16 mouse cellular contexts compared by ENCODE assay signal in the genomic region with DNA sequence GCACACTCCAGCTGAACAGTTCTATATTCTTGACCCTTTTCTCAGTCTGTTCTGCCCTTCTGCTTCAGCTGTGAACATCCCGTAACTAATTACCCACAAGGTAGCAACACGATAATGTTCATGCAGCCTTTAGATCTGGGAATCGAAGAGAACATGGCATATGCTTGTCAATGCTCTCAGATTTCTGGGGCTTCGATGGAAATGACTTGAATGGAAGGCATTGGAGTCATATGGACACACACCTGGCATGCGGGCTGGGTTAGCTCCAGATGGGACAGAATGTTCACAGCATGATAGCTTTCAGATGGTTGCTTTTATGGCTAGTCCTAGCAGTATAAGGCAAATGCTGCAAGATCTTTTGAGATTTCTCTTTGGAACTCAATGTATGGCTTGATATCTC. TPM values are rescaled to one million over a fixed set of nuclear protein-coding genes. Genes with fewer than 3 reads are reported as not detected.
DNase-seq lines count a peak whose midpoint lies in the region; ATAC-seq and TF ChIP-seq lines count a peak whose summit lies in the region.
"Had no signal": no experiment of that assay in that cellular context is flagged by ENCODE, and none has a peak within 500 bp of the region (broad histone marks: within the 10 kb centered on the region; RNA-seq: fewer than 3 reads in every experiment).

No protein-coding gene starts in this region.

- intact Hi-C loops in heart, adult 2 months (cut with DNase I) = no loop called here
- intact Hi-C loops in left cerebral cortex, postnatal 4 days (cut with DNase I) = no loop called here
- intact Hi-C loops in left cerebral cortex, postnatal 25 days (cut with DNase I) = no loop called here

- H3K9me3 ChIP-seq in heart, embryonic 10.5 days = no peaks in the 10 kb centered on the region
- H3K9me3 ChIP-seq: embryonic facial prominence, embryonic 10.5 days; forebrain, embryonic 13.5 days; heart, embryonic 13.5 days; hindbrain, embryonic 15.5 days had no signal

- no peak overlapping the region for H3K4me3 ChIP-seq in heart, embryonic 10.5 days
- H3K4me3 ChIP-seq in heart, adult 2 months = no peak overlapping the region
- H3K4me3 ChIP-seq: embryonic facial prominence, embryonic 10.5 days; forebrain, embryonic 13.5 days; heart, embryonic 13.5 days; hindbrain, embryonic 15.5 days had no signal

- TF ChIP-seq CTCF in heart, adult 2 months (IDR thresholded peaks at IDR 0.05) = no peak

- H3K36me3 ChIP-seq in heart, embryonic 10.5 days = no peaks in the 10 kb centered on the region
- no peaks in the 10 kb centered on the region for H3K36me3 ChIP-seq in heart, adult 2 months (ENCODE audit: control insufficient read depth, insufficient read depth, low read length)
- H3K36me3 ChIP-seq: embryonic facial prominence, embryonic 10.5 days; heart, embryonic 13.5 days; hindbrain, embryonic 15.5 days had no signal

- no peak for TF ChIP-seq EP300 in heart, adult 2 months (IDR thresholded peaks at IDR 0.05; ENCODE audit: insufficient read depth, low read depth, low read length)

- H3K4me1 ChIP-seq in heart, embryonic 10.5 days = peaks cover 10% of the 10 kb centered on the region; the same call in 1 of the 2 replicates
- peaks cover 4% of the 10 kb centered on the region for H3K4me1 ChIP-seq in heart, adult 2 months (ENCODE audit: control insufficient read depth, insufficient read depth, low read length)

- no peak overlapping the region for H3K27ac ChIP-seq in heart, embryonic 10.5 days
- no peak overlapping the region for H3K27ac ChIP-seq in heart, adult 2 months
- H3K27ac ChIP-seq: embryonic facial prominence, embryonic 10.5 days; forebrain, embryonic 13.5 days; heart, embryonic 13.5 days; hindbrain, embryonic 15.5 days had no signal

- no peak for TF ChIP-seq POLR2A in heart, adult 2 months (IDR thresholded peaks at IDR 0.05; ENCODE audit: insufficient read depth, low read depth, low read length)

- no peak overlapping the region for H3K9ac ChIP-seq in heart, adult 2 months (ENCODE audit: low read depth, low read length)
- H3K9ac ChIP-seq: forebrain, embryonic 13.5 days; forebrain, postnatal 0 days; heart, embryonic 13.5 days; hindbrain, embryonic 15.5 days had no signal

- H3K27me3 ChIP-seq in heart, embryonic 10.5 days (ENCODE audit: insufficient read depth, poor library complexity, severe bottlenecking) = no peaks in the 10 kb centered on the region
- no peaks in the 10 kb centered on the region for H3K27me3 ChIP-seq in heart, adult 2 months (ENCODE audit: control insufficient read depth, insufficient read depth, low read length)
- H3K27me3 ChIP-seq: forebrain, embryonic 13.5 days; hindbrain, embryonic 15.5 days had no signal

- no peak for ATAC-seq in megakaryocyte progenitor cell, adult 5-6 weeks (replicated peaks; ENCODE audit: poor library complexity)
- ATAC-seq: forebrain, embryonic 13.5 days; forebrain, postnatal 0 days had no signal

- H3K79me2 ChIP-seq in heart, adult 2 months (replicated peaks; ENCODE audit: control insufficient read depth, insufficient read depth, low read length) = no peaks in the 10 kb centered on the region

- whole genome bisulfite sequencing in heart, embryonic 10.5 days = 84% methylated on average over 5 of the region's 5 CpGs
- 92% methylated on average over 5 of the region's 5 CpGs for whole genome bisulfite sequencing in heart, adult 2 months

- DNase-seq in cerebellum, adult 9-11 months = peak; percentile 4
- DNase-seq in cerebellum, adult 11 months = no peak
- DNase-seq in heart, embryonic 10.5 days (ENCODE audit: low spot score) = peak; percentile 59
- DNase-seq in heart, adult 2 months = no peak
- peak; percentile 60 for DNase-seq in left cerebral cortex, postnatal 4 days
- DNase-seq in left cerebral cortex, postnatal 25 days (ENCODE audit: low spot score in 2 of 2) = no peak
- DNase-seq: adrenal gland, postnatal 10 days; forebrain, postnatal 0 days; gastrocnemius, postnatal 14 days; heart, postnatal 36 days had no signal

RNA-seq across cellular contexts. Expression of a gene that starts 47.2 kb away (rescaled TPM):
- 21.7 and 35.2 TPM in 2 replicates for polyA plus RNA-seq in heart, embryonic 10.5 days (2016; fragmentation: Nextera tagmentation; extraction: Ambion mirVana)
- 10 to 100 TPM; 19.8 to 25.3 TPM for total RNA-seq in heart, adult 2 months (2021)
- 17.7 and 19.5 TPM in 2 replicates for polyA plus RNA-seq in heart, adult 2 months (2012; rRNA removed)
- total RNA-seq in left cerebral cortex, postnatal 4 days (2021) = 10 to 100 TPM; 20.4 to 21.0 TPM
- 10 to 100 TPM; 16.7 to 22.7 TPM for total RNA-seq in left cerebral cortex, postnatal 25 days (2021)
- 427 and 476 TPM in 2 replicates for total RNA-seq in megakaryocyte progenitor cell, adult 5-6 weeks (2015)
- 226 and 286 TPM in 2 replicates for total RNA-seq in megakaryocyte progenitor cell, adult 5-6 weeks (2017)
- polyA plus RNA-seq: C2C12 had no signal

Comparison
In these comparisons a context has a peak if more than half of its experiments do, and no peak if none do; other contexts are left out.
1. DNase-seq: peak in cerebellum, adult 9-11 months (single experiment), heart, embryonic 10.5 days (single experiment) and left cerebral cortex, postnatal 4 days (single experiment); none in cerebellum, adult 11 months (single experiment), heart, adult 2 months (0 of 2) and left cerebral cortex, postnatal 25 days (0 of 2).
2. RNA of a gene that starts 47.2 kb away (total RNA-seq): 226 to 476 TPM in megakaryocyte progenitor cell, adult 5-6 weeks; 19.8 to 25.3 TPM in heart, adult 2 months, 16.7 to 22.7 TPM in left cerebral cortex, postnatal 25 days and 20.4 to 21.0 TPM in left cerebral cortex, postnatal 4 days; every median in the first group is over 4 times any median in the second.